In genomic region chr16:29536411-29537204, GRCm38 (mm10) we compare ENCODE assay signal across 12 mouse cellular contexts. TPM values are rescaled to one million over a fixed set of nuclear protein-coding genes. Genes with fewer than 3 reads are reported as not detected.
DNase-seq lines count a peak whose midpoint lies in the region.
"Had no signal": no experiment of that assay in that cellular context is flagged by ENCODE, and none has a peak within 500 bp of the region (broad histone marks: within the 10 kb centered on the region; RNA-seq: fewer than 3 reads in every experiment).

No protein-coding gene starts in this region.

- peak; percentile 4 to 39 for DNase-seq in left cerebral cortex, adult 8-10 months (ENCODE audit: low spot score in 2 of 2)
- no peak for DNase-seq in left cerebral cortex, adult 11 months (ENCODE audit: low spot score)
- peak; percentile 14 for DNase-seq in kidney, adult 9 months
- DNase-seq in layer of hippocampus, postnatal 10 days (ENCODE audit: low spot score in 2 of 2): peak; percentile 52 to 53
- peak; percentile 56 for DNase-seq in right cerebral cortex, postnatal 4 days
- DNase-seq in adrenal gland, postnatal 25 days: no peak
- no peak for DNase-seq in gastrocnemius, postnatal 14 days
- DNase-seq: adrenal gland, postnatal 36 days; gastrocnemius, adult 2 months; lung, postnatal 14 days had no signal

- intact Hi-C loops in gastrocnemius, postnatal 14 days (cut with DNase I; ENCODE audit: low total_unique reads): no loop called here

RNA-seq across cellular contexts. Expression of gene Atp13a4, which starts 8.1 kb away (rescaled TPM):
- 10 to 100 TPM in 3 of 4 experiments, 1 to 10 TPM in 1; 9.8 to 13.3 (median 12.3) TPM for total RNA-seq in left cerebral cortex, adult 8-10 months (2022)
- 10 to 100 TPM; 10.3 to 14.1 TPM for total RNA-seq in layer of hippocampus, postnatal 10 days (2021)
- total RNA-seq in adrenal gland, postnatal 25 days (2021): not detected in 2 replicates
- not detected for total RNA-seq in gastrocnemius, postnatal 14 days (2021)
- total RNA-seq: adrenal gland, postnatal 36 days; gastrocnemius, adult 2 months; hematopoietic stem cell, adult 5-6 weeks; MEL had no signal

RNA-seq across cellular contexts. Expression of gene Opa1, which starts 42.5 kb away (rescaled TPM):
- total RNA-seq in left cerebral cortex, adult 8-10 months (2022): 100 to 1,000 TPM; 106 to 123 (median 115) TPM
- 100 to 1,000 TPM; 109 to 110 TPM for total RNA-seq in layer of hippocampus, postnatal 10 days (2021)
- total RNA-seq in adrenal gland, postnatal 25 days (2021): 85.9 and 87.9 TPM in 2 replicates
- 10 to 100 TPM; 64.3 to 81.7 TPM for total RNA-seq in gastrocnemius, postnatal 14 days (2021)

Comparison
In these comparisons a context has a peak if more than half of its experiments do, and no peak if none do; other contexts are left out.
1. DNase-seq: peak in left cerebral cortex, adult 8-10 months (2 of 2), kidney, adult 9 months (single experiment), layer of hippocampus, postnatal 10 days (2 of 2) and right cerebral cortex, postnatal 4 days (single experiment); none in left cerebral cortex, adult 11 months (single experiment), adrenal gland, postnatal 25 days (single experiment) and gastrocnemius, postnatal 14 days (single experiment).